Mouse (Mus musculus) MEL (cell line): ENCODE results near the gene Iqca. TPM values are rescaled to one million over a fixed set of nuclear protein-coding genes. Genes with fewer than 3 reads are reported as not detected.

Experiments
- DNase-seq: peaks from one replicate; pipeline ENCODE4 v3.0.0; 2011; ENCODE audit warnings: low read depth, low spot score
- H3K27ac ChIP-seq: 2 replicates; pipeline ENCODE4 v1.5.1; 2012; ENCODE audit warnings: low read depth, mild to moderate bottlenecking, control low read depth, low read length, moderate library complexity; ENCODE audit not compliant: control insufficient read depth
- H3K27me3 ChIP-seq, 2 experiments: fragments of 150-350 bp in 1 of 2; sonication (generic) in 1 of 2; 2 replicates each; pipeline ENCODE4 v1.6.1; 2012; ENCODE audit warnings: low read length in 2 of 2, mild to moderate bottlenecking in 2 of 2, improper control_type of control experiment in 1 of 2, moderate library complexity in 1 of 2; ENCODE audit not compliant: insufficient read depth in 2 of 2, control insufficient read depth in 1 of 2
- H3K36me3 ChIP-seq, 2 experiments: 2 replicates each; pipeline ENCODE4 v1.6.1; 2012 to 2014; ENCODE audit warnings: low read length in 2 of 2, improper control_type of control experiment in 1 of 2, inconsistent platforms in 1 of 2, mild to moderate bottlenecking in 1 of 2; ENCODE audit not compliant: insufficient read depth in 2 of 2, control insufficient read depth in 1 of 2
- H3K4me1 ChIP-seq, 2 experiments: fragments of 150-350 bp in 1 of 2; sonication (generic) in 1 of 2; 2 replicates each; pipeline ENCODE4 v1.6.1; 2012; ENCODE audit warnings: low read length in 2 of 2, improper control_type of control experiment in 1 of 2, mild to moderate bottlenecking in 1 of 2; ENCODE audit not compliant: insufficient read depth in 2 of 2, control insufficient read depth in 1 of 2
- H3K4me3 ChIP-seq, 2 experiments: fragments of 150-350 bp in 1 of 2; sonication (generic) in 1 of 2; 2 replicates each; pipeline ENCODE4 v1.5.1; 2012; ENCODE audit warnings: low read depth in 2 of 2, low read length in 2 of 2, mild to moderate bottlenecking in 2 of 2, moderate library complexity in 2 of 2, control low read depth in 1 of 2, improper control_type of control experiment in 1 of 2; ENCODE audit not compliant: control insufficient read depth in 1 of 2, insufficient read depth in 1 of 2
- H3K79me2 ChIP-seq: 2 replicates; pipeline ENCODE4 v1.6.1; 2012; ENCODE audit warnings: mild to moderate bottlenecking, low read length, moderate library complexity; ENCODE audit not compliant: control insufficient read depth, poor library complexity, insufficient read depth
- H3K9ac ChIP-seq: 2 replicates; pipeline ENCODE4 v1.6.1; 2012; ENCODE audit warnings: low read depth, mild to moderate bottlenecking, control low read depth, low read length, moderate library complexity; ENCODE audit not compliant: control insufficient read depth, poor library complexity, severe bottlenecking
- H3K9me3 ChIP-seq: fragments of 150-350 bp; sonication (generic); replicated peaks from 2 replicates; pipeline ENCODE4 v1.6.1; 2012; ENCODE audit warnings: mild to moderate bottlenecking, low read length, improper control_type of control experiment, moderate library complexity; ENCODE audit not compliant: insufficient read depth
- BHLHE40 ChIP-seq: IDR thresholded peaks from 2 replicates; pipeline ENCODE4 v1.6.1; 2012; ENCODE audit warnings: low read depth, mild to moderate bottlenecking, inconsistent platforms, low read length, improper control_type of control experiment, borderline replicate concordance
- CHD1 ChIP-seq: IDR thresholded peaks from 2 replicates; pipeline ENCODE4 v1.6.1; 2012; ENCODE audit warnings: low read depth, mild to moderate bottlenecking, inconsistent platforms, low read length, improper control_type of control experiment
- CHD2 ChIP-seq: IDR thresholded peaks from 2 replicates; pipeline ENCODE4 v1.6.1; 2011; ENCODE audit warnings: low read length, improper control_type of control experiment
- CTCF ChIP-seq, 3 experiments: IDR thresholded peaks in 2 of 3; conservative IDR thresholded peaks in 1 of 3; 2 replicates each; pipeline ENCODE4 v1.5.1; 2011 to 2012; ENCODE audit warnings: low read length in 3 of 3, low read depth in 2 of 3, mild to moderate bottlenecking in 2 of 3, improper control_type of control experiment in 1 of 3, inconsistent platforms in 1 of 3, mixed read lengths in 1 of 3, moderate library complexity in 1 of 3; ENCODE audit not compliant: control insufficient read depth in 1 of 3, insufficient read depth in 1 of 3, poor library complexity in 1 of 3, severe bottlenecking in 1 of 3
- ELF1 ChIP-seq: IDR thresholded peaks from 2 replicates; pipeline ENCODE4 v1.6.1; 2014; ENCODE audit warnings: low read depth, mild to moderate bottlenecking, inconsistent platforms, low read length, improper control_type of control experiment, moderate library complexity
- EP300 ChIP-seq, 2 experiments: IDR thresholded peaks; 2 replicates each; pipeline ENCODE4 v1.6.1; 2011; ENCODE audit warnings: improper control_type of control experiment in 2 of 2, low read length in 2 of 2, low read depth in 1 of 2, mild to moderate bottlenecking in 1 of 2
- GABPA ChIP-seq: IDR thresholded peaks from 2 replicates; pipeline ENCODE4 v1.6.1; 2012; ENCODE audit warnings: low read depth, mild to moderate bottlenecking, inconsistent platforms, low read length, improper control_type of control experiment, moderate library complexity
- GATA1 ChIP-seq: IDR thresholded peaks from 2 replicates; pipeline ENCODE4 v1.6.1; 2011; ENCODE audit warnings: low read depth, low read length, improper control_type of control experiment
- JUND ChIP-seq: IDR thresholded peaks from 2 replicates; pipeline ENCODE4 v1.6.1; 2011; ENCODE audit warnings: low read depth, mild to moderate bottlenecking, improper control_type of control experiment, low read length
- MAX ChIP-seq: IDR thresholded peaks from 2 replicates; pipeline ENCODE4 v1.6.1; 2011; ENCODE audit warnings: low read length, improper control_type of control experiment
- MAZ ChIP-seq: IDR thresholded peaks from 2 replicates; pipeline ENCODE4 v1.6.1; 2012; ENCODE audit warnings: low read depth, mild to moderate bottlenecking, inconsistent platforms, low read length, improper control_type of control experiment
- MXI1 ChIP-seq: IDR thresholded peaks from 2 replicates; pipeline ENCODE4 v1.6.1; 2011; ENCODE audit warnings: mild to moderate bottlenecking, low read depth, low read length, improper control_type of control experiment
- MYB ChIP-seq: IDR thresholded peaks from 2 replicates; pipeline ENCODE4 v1.6.1; 2011; ENCODE audit warnings: mild to moderate bottlenecking, low read depth, low read length, improper control_type of control experiment
- NRF1 ChIP-seq: IDR thresholded peaks from 2 replicates; pipeline ENCODE4 v1.6.1; 2014; ENCODE audit warnings: low read depth, mild to moderate bottlenecking, inconsistent platforms, low read length, improper control_type of control experiment, moderate library complexity; ENCODE audit not compliant: poor library complexity, insufficient read depth, severe bottlenecking
- POLR2A ChIP-seq, 2 experiments: IDR thresholded peaks; 2 replicates each; pipeline ENCODE4 v1.6.1; 2011 to 2012; ENCODE audit warnings: low read length in 2 of 2, mild to moderate bottlenecking in 2 of 2, control low read depth in 1 of 2, improper control_type of control experiment in 1 of 2, low read depth in 1 of 2, moderate library complexity in 1 of 2; ENCODE audit not compliant: control insufficient read depth in 1 of 2, insufficient read depth in 1 of 2, poor library complexity in 1 of 2
- POLR2AphosphoS2 ChIP-seq: IDR thresholded peaks from 2 replicates; pipeline ENCODE4 v1.6.1; 2011; ENCODE audit warnings: low read length, improper control_type of control experiment
- RAD21 ChIP-seq: IDR thresholded peaks from 2 replicates; pipeline ENCODE4 v1.6.1; 2011; ENCODE audit warnings: mild to moderate bottlenecking, low read depth, low read length, improper control_type of control experiment
- SIN3A ChIP-seq: IDR thresholded peaks from 2 replicates; pipeline ENCODE4 v1.6.1; 2012; ENCODE audit warnings: low read length, improper control_type of control experiment, inconsistent platforms
- TBP ChIP-seq: IDR thresholded peaks from 2 replicates; pipeline ENCODE4 v1.8.0; 2011; ENCODE audit warnings: low read depth, low read length, improper control_type of control experiment
- TCF12 ChIP-seq: IDR thresholded peaks from 2 replicates; pipeline ENCODE4 v1.6.1; 2014; ENCODE audit warnings: low read depth, mild to moderate bottlenecking, inconsistent platforms, low read length, improper control_type of control experiment, moderate library complexity
- USF1 ChIP-seq: IDR thresholded peaks from 2 replicates; pipeline ENCODE4 v1.6.1; 2014; ENCODE audit warnings: low read depth, mild to moderate bottlenecking, inconsistent platforms, low read length, improper control_type of control experiment, moderate library complexity
- USF2 ChIP-seq, 2 experiments: IDR thresholded peaks; 2 replicates each; pipeline ENCODE4 v1.6.1; 2011 to 2012; ENCODE audit warnings: improper control_type of control experiment in 2 of 2, low read length in 2 of 2, borderline replicate concordance in 1 of 2, inconsistent platforms in 1 of 2, low read depth in 1 of 2, mild to moderate bottlenecking in 1 of 2; ENCODE audit not compliant: insufficient read depth in 1 of 2
- ZMIZ1 ChIP-seq: IDR thresholded peaks from 2 replicates; pipeline ENCODE4 v1.6.1; 2012; ENCODE audit warnings: low read depth, mild to moderate bottlenecking, inconsistent platforms, low read length, improper control_type of control experiment, moderate library complexity
- ZNF384 ChIP-seq: IDR thresholded peaks from 2 replicates; pipeline ENCODE4 v1.6.1; 2012; ENCODE audit warnings: low read depth, mild to moderate bottlenecking, inconsistent platforms, low read length, improper control_type of control experiment
- polyA plus RNA-seq, 2 experiments: library from polyadenylated mRNA; stranded (reverse) in 1 of 2; unstranded in 1 of 2; fragments of >175 nt in 1 of 2; fragments of >200 nt in 1 of 2; gene quantifications; 2 replicates each; pipeline versions ENCODE4 v1.2.1 to v1.2.4; 2012; ENCODE audit warnings: low replicate concordance in 2 of 2, low read depth in 1 of 2; ENCODE audit not compliant: insufficient read length in 2 of 2, insufficient read depth in 1 of 2, missing spikeins in 1 of 2
- total RNA-seq: library from RNA; depleted of rRNA; stranded (reverse); fragments of 300-350 nt; gene quantifications from 2 replicates; pipeline ENCODE4 v1.2.3, GENCODE M21; 2012

Gene Iqca
- total and polyA plus RNA-seq, 3 experiments, result 0.39 TPM; not detected in 2

DNA sequence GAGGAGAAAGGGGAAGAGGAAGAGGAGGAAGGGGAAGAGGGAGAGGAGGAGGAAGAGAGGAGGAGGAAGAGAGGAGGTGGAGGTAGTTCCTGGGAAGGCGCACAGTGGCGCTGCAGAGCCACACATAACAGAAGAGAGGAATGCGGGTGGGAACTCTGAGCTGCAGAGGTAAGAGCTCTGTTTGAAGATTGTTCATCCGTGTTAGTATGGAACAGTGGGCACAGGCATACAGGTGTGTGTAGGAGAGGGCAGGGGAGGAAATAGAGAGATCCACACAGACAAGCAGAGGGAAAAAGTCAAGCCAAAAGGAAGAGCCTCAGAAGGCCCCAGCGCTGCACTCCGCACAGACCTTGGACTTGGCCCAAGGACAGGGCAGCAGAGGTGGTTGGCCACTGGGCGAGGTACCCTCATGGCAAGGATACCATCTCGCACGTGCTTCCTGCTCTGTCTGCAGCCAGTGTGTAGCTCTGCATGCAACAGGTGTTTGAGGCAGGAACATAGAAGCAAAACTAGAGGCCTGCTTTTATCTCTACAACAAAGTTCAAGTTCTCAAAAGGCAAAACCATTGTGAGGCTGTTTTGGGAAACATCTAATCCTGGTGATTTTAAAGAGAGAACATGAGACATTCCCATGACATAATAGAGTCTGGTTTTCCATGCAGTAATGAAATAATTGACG lies 60.2 kb downstream of the Iqca start:
- H3K9ac ChIP-seq, result no peak overlapping the region
- no peak for DNase-seq
- H3K79me2 ChIP-seq, result no peaks in the 10 kb centered on the region
- no peak overlapping the region for H3K4me3 ChIP-seq
- no peak overlapping the region for H3K27ac ChIP-seq
- no peaks in the 10 kb centered on the region for H3K9me3 ChIP-seq
- no peaks in the 10 kb centered on the region for H3K27me3 ChIP-seq
- no peak for TF ChIP-seq SIN3A
- no peak for TF ChIP-seq MYB
- TF ChIP-seq CHD2, result no peak
- TF ChIP-seq BHLHE40, result no peak
- no peak for TF ChIP-seq MAZ
- TF ChIP-seq MAX, result no peak
- TF ChIP-seq EP300 (IDR thresholded peaks at IDR 0.05; ENCODE audit: low read depth in 1 of 2, low read length in 2 of 2), result no peak
- no peak for TF ChIP-seq ZMIZ1
- no peak for TF ChIP-seq CHD1
- TF ChIP-seq USF1, result no peak
- no peak for TF ChIP-seq USF2 (IDR thresholded peaks at IDR 0.05; ENCODE audit: borderline replicate concordance in 1 of 2, insufficient read depth in 1 of 2, low read depth in 1 of 2, low read length in 2 of 2)
- TF ChIP-seq RAD21, result no peak
- TF ChIP-seq ELF1, result no peak
- TF ChIP-seq TCF12, result no peak
- no peak for TF ChIP-seq POLR2A (IDR thresholded peaks at IDR 0.05; ENCODE audit: control insufficient read depth in 1 of 2, insufficient read depth in 1 of 2, low read depth in 1 of 2, low read length in 2 of 2, poor library complexity in 1 of 2)
- TF ChIP-seq CTCF (IDR thresholded peaks at IDR 0.05 in 2 of 3, conservative IDR thresholded peaks at IDR 0.05 in 1 of 3; ENCODE audit: control insufficient read depth in 1 of 3, insufficient read depth in 1 of 3, low read depth in 2 of 3, low read length in 3 of 3, poor library complexity in 1 of 3, severe bottlenecking in 1 of 3), result no peak
- no peak for TF ChIP-seq JUND
- TF ChIP-seq ZNF384, result no peak
- TF ChIP-seq POLR2AphosphoS2, result no peak
- TF ChIP-seq GABPA, result no peak
- H3K36me3 ChIP-seq, result no peaks in the 10 kb centered on the region
- H3K4me1 ChIP-seq, result no peaks in the 10 kb centered on the region

DNA sequence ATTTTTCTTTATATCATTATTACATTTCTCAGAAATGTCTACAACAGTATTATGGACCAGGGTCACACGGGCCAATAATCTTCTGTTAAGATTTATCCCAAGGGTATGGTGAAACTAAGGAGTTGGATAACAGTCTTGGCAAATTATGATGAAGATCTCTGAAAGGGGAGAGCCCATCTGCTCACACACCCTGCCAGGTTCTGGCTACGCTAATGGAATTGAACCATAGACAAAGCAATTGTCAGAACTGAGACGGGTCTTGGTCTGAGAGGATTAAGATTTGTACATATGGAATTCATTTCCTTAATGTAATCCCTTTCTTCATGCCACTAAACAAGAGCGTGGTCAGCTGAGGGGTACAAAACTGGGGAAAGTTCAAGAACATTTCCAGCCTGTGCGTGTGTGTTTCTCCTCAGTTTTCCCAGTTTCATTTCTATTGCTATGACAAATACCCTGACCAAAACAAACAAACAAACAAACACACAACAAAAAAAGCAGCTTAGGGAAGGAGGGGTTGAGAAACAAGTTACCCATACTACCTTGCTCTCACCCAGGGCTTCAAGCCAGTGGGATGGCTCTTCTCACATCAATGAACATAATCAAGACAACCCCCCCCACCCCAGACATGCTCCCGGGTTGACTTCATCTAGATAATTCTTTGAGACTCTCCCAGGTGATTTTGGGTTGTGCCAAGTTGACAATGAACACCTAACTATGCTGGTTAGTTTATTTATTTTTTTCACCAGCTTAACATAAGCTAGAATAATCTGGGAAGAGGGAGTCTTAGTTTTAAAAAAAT lies 64.8 kb downstream of the Iqca start:
- no peaks in the 10 kb centered on the region for H3K79me2 ChIP-seq
- DNase-seq, result no peak
- no peaks in the 10 kb centered on the region for H3K27me3 ChIP-seq
- no peak overlapping the region for H3K4me3 ChIP-seq
- no peaks in the 10 kb centered on the region for H3K4me1 ChIP-seq
- no peaks in the 10 kb centered on the region for H3K36me3 ChIP-seq
- H3K9me3 ChIP-seq, result no peaks in the 10 kb centered on the region
- no peak overlapping the region for H3K27ac ChIP-seq
- TF ChIP-seq GATA1 (no peak), BHLHE40 (no peak), TBP (no peak), USF1 (no peak), NRF1 (no peak), MXI1 (no peak)
- no peak overlapping the region for H3K9ac ChIP-seq
